In the genomic region with DNA sequence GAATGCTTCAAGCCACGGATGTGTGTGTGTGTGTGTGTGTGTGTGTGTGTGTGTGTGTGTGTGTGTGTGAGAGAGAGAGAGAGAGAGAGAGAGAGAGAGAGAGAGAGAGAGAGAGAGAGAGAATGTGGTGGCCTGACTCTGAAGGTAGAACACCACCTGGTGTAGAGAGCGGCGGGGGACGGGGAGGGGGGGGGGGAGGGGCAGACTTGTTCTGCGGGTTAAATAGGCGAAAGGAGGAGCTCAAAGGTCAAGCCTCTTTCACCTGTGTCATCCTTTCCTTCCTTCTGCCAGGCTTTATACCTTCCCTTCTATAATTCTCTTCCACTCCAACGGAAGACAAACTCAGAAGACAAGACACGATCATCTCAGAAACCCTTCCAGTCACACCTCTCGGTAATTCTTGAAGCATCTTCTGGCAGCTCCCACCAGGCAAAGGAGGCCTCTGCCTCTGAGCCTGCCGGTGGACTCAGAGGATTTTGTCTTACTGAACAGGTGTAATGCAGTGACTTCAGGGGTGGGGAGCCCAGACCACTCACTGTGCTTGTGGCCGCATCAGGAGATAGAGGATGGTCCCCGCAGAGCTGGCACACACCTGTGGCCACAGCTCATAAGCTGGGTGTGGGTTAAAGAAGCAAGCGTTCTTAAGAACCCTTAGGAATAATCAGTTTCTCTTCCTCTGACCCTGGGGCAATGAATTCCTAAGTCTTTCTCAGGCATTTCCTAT, we compare ENCODE assay signal across 7 mouse cellular contexts. TPM values are rescaled to one million over a fixed set of nuclear protein-coding genes. Genes with fewer than 3 reads are reported as not detected.
DNase-seq lines count a peak whose midpoint lies in the region; ATAC-seq and TF ChIP-seq lines count a peak whose summit lies in the region.

No protein-coding gene starts in this region.

- WGBS in lung, postnatal 0 days, result 19% methylated on average over 13 of the region's 13 CpGs
- WGBS in forebrain, embryonic 16.5 days, result 25% methylated on average over 10 of the region's 13 CpGs
- WGBS in liver, embryonic 13.5 days (ENCODE audit: insufficient replicate concordance), result 26% methylated on average over 8 of the region's 13 CpGs

- H3K27me3 ChIP-seq in lung, postnatal 0 days (replicated peaks; ENCODE audit: insufficient read depth, low read length), result no peaks in the 10 kb centered on the region
- 0 out of 2 replicates have a peak, but pooled peaks cover 3% of the 10 kb centered on the region for H3K27me3 ChIP-seq in forebrain, embryonic 16.5 days (replicated peaks; ENCODE audit: control insufficient read depth, insufficient read depth, low read length)
- peaks cover 30% of the 10 kb centered on the region for H3K27me3 ChIP-seq in liver, embryonic 13.5 days

- H3K4me3 ChIP-seq in lung, postnatal 0 days (ENCODE audit: low read depth, low read length), result peak overlapping the region; percentile 56
- peak overlapping the region; percentile 48 for H3K4me3 ChIP-seq in forebrain, embryonic 16.5 days (replicated peaks; ENCODE audit: low read length)
- H3K4me3 ChIP-seq in liver, embryonic 13.5 days (replicated peaks), result peak overlapping the region; percentile 52

- no peak overlapping the region for H3K27ac ChIP-seq in lung, postnatal 0 days (ENCODE audit: low read length)
- H3K27ac ChIP-seq in forebrain, embryonic 16.5 days (ENCODE audit: low read length), result no peak overlapping the region
- no peak overlapping the region for H3K27ac ChIP-seq in liver, embryonic 13.5 days

- peak overlapping the region; percentile 54 for H3K9ac ChIP-seq in lung, postnatal 0 days (replicated peaks; ENCODE audit: low read depth)
- no peak overlapping the region; the same call in 1 of the 2 replicates for H3K9ac ChIP-seq in forebrain, embryonic 16.5 days (replicated peaks; ENCODE audit: low read depth, low read length)
- peak overlapping the region; percentile 55; the same call in 1 of the 2 replicates for H3K9ac ChIP-seq in liver, embryonic 13.5 days

- peaks cover 8% of the 10 kb centered on the region for H3K4me1 ChIP-seq in lung, postnatal 0 days (ENCODE audit: insufficient read depth, low read depth, low read length)
- peaks cover 9% of the 10 kb centered on the region for H3K4me1 ChIP-seq in forebrain, embryonic 16.5 days (replicated peaks; ENCODE audit: control insufficient read depth, insufficient read depth, low read length)
- 0 out of 2 replicates have a peak, but pooled peaks cover 3% of the 10 kb centered on the region for H3K4me1 ChIP-seq in liver, embryonic 13.5 days (replicated peaks)

- H3K36me3 ChIP-seq in lung, postnatal 0 days (ENCODE audit: insufficient read depth, low read length), result no peaks in the 10 kb centered on the region
- no peaks in the 10 kb centered on the region for H3K36me3 ChIP-seq in forebrain, embryonic 16.5 days (ENCODE audit: control insufficient read depth, insufficient read depth)
- no peaks in the 10 kb centered on the region for H3K36me3 ChIP-seq in liver, embryonic 13.5 days

- no peak for TF ChIP-seq EP300 in lung, postnatal 0 days (IDR thresholded peaks at IDR 0.05)

- H3K9me3 ChIP-seq in lung, postnatal 0 days (ENCODE audit: low read length), result no peaks in the 10 kb centered on the region
- no peaks in the 10 kb centered on the region for H3K9me3 ChIP-seq in forebrain, embryonic 16.5 days (ENCODE audit: control insufficient read depth, low read length)
- no peaks in the 10 kb centered on the region for H3K9me3 ChIP-seq in liver, embryonic 13.5 days (replicated peaks)

- DNase-seq in lung, postnatal 0 days (ENCODE audit: low spot score), result no peak
- DNase-seq in lung, adult 18-20 months, result no peak
- no peak for DNase-seq in liver, embryonic 13.5 days
- peak; percentile 27 for DNase-seq in yolk sac, embryonic 10.5 days (ENCODE audit: low spot score)
- DNase-seq in gastrocnemius, adult 18-20 months (ENCODE audit: low spot score), result no peak
- no peak for DNase-seq in ovary, postnatal 36 days (ENCODE audit: low spot score)

- peak overlapping the region; percentile 96 for H3K4me2 ChIP-seq in lung, postnatal 0 days (replicated peaks; ENCODE audit: low read depth, low read length)
- H3K4me2 ChIP-seq in forebrain, embryonic 16.5 days (ENCODE audit: low read length), result peak overlapping the region; percentile 83
- H3K4me2 ChIP-seq in liver, embryonic 13.5 days, result peak overlapping the region; percentile 67

- no peak; the same call in 1 of the 2 replicates for ATAC-seq in lung, postnatal 0 days
- no peak for ATAC-seq in forebrain, embryonic 16.5 days
- ATAC-seq in liver, embryonic 13.5 days (ENCODE audit: low read depth), result no peak

- no peak for TF ChIP-seq CTCF in lung, postnatal 0 days (IDR thresholded peaks at IDR 0.05)

RNA-seq across cellular contexts. Expression of gene Stard13, which starts 0.9 kb away (rescaled TPM):
- 19.1 and 20.8 TPM in 2 replicates for polyA plus RNA-seq in lung, postnatal 0 days (2015; fragmentation: Nextera tagmentation; extraction: Ambion mirVana)
- polyA plus RNA-seq in forebrain, embryonic 16.5 days (2015; fragmentation: Nextera tagmentation; extraction: Ambion mirVana), result 3.5 and 4.8 TPM in 2 replicates
- 1.2 TPM in 2 replicates for polyA plus RNA-seq in liver, embryonic 13.5 days (2015; fragmentation: Nextera tagmentation; extraction: Ambion mirVana)
- total RNA-seq in gastrocnemius, adult 18-20 months (2021), result 1 to 10 TPM; 4.3 to 8.1 TPM
